Mouse (Mus musculus): ENCODE measurements at regions not wholly inside any gene's neighbourhood (a gene's known extent, or its start where the extent isn't known, plus 50 kb on each side); places are given as distances from the start of the nearest gene placed in this dataset.

DNA sequence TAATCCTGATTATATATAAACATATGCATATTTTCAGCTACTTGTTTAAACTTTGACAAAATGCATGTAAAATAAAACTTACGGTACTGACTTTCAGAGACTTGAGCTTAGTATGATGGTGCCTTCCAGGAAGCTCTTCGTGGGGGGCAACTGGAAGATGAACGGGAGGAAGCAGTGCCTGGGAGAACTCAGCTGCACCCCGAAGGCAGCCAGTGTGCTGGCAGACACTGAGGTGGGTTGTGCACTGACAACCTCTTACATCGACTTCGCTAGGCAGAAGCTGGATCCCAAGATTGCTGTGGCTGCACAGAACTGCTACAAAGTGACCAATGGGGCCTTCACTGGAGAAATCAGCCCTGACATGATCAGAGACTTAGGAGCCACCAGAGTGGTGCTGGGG, 61.5 kb upstream of the Prdm1 start:
- no peak for DNase-seq (ENCODE audit: low read depth, low spot score)

DNA sequence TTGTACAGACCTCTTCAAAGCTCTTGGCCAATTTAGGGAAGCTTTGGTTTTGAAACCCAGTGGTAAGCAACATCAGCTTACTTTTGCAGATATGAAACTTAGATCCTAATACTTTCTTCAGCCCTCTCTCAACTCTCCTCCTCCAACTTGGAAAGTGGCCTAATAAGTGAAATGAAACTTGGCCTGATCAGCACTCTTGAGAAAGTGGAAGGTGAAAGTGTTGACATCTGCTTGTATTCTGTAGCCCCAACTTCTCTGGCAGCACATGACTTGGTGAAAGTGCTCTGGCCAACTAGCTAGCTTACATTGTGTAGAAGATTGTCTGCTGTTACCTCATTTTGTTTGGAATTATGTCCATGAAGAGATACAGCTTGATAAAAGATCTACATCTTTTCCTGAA, 61.1 kb upstream of the Prdm1 start:
- DNase-seq (ENCODE audit: low read depth, low spot score), result no peak

GRCm38 (mm10) chr10:44582736-44583135, 54.4 kb upstream of the Prdm1 start:
- DNase-seq (ENCODE audit: low read depth, low spot score), result no peak
